Mouse (Mus musculus): Measurements from ENCODE around the gene Angptl2. TPM values are rescaled to one million over a fixed set of nuclear protein-coding genes. Genes with fewer than 3 reads are reported as not detected.

Gene Angptl2
- total and polyA plus RNA-seq, 2 experiments from 2014 or later = 9.8 to 16.8 TPM

DNA sequence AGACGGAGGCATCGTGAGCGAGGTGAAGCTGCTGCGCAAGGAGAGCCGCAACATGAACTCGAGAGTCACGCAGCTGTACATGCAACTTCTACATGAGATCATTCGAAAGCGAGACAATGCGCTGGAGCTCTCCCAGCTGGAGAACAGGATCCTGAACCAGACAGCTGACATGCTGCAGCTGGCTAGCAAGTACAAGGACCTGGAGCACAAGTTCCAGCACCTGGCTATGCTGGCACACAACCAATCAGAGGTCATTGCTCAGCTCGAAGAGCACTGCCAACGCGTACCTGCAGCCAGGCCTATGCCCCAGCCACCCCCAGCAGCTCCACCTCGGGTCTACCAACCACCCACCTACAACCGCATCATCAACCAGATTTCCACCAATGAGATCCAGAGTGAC, 12.7 kb downstream of the Angptl2 start:
- Histone ChIP-seq H3K9me3 (ENCODE audit: low read length) (no peaks in the 10 kb centered on the region), H3K36me3 (ENCODE audit: insufficient read depth, low read length) (peaks cover 7% of the 10 kb centered on the region; the same call in 1 of the 2 replicates), H3K4me2 (ENCODE audit: low read depth, low read length, poor library complexity, severe bottlenecking) (no peak overlapping the region), H3K4me3 (ENCODE audit: low read depth, low read length) (no peak overlapping the region), H3K4me1 (ENCODE audit: insufficient read depth, low read length) (no peaks in the 10 kb centered on the region), H3K27ac (ENCODE audit: low read depth, low read length) (no peak overlapping the region), H3K9ac (replicated peaks; ENCODE audit: low read length, poor library complexity, severe bottlenecking) (no peak overlapping the region), H3K27me3 (ENCODE audit: insufficient read depth, low read length) (no peaks in the 10 kb centered on the region)
- TF ChIP-seq CTCF (IDR thresholded peaks at IDR 0.05) = no peak
- DNase-seq (ENCODE audit: low spot score) = no peak
- WGBS = 95% methylated on average over 15 of the region's 15 CpGs
- no peak for ATAC-seq (ENCODE audit: low FRiP score)

DNA sequence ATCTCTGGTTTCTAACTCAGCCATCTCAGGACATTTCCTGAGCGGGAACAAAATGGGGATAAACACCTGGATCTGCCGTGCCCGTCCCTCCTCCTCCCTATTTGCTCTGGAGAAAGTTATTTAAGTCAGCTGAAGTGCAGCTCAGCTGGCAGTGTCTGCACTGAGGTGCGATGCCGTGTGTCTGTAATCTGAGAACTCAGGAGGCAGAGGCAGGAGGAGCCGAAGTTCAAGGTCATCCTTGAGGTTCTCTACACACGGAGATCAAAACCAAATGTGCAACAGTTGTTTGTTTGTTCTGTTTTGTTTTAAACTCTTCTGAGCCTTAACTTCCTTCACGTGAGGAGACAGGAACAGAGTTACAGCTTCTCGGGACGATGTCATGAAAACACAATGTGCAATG, 14.8 kb downstream of the Angptl2 start:
- H3K4me3 ChIP-seq (ENCODE audit: low read depth, low read length) = no peak overlapping the region
- no peak for ATAC-seq (ENCODE audit: low FRiP score)
- no peaks in the 10 kb centered on the region for H3K27me3 ChIP-seq (ENCODE audit: insufficient read depth, low read length)
- H3K27ac ChIP-seq (ENCODE audit: low read depth, low read length) = no peak overlapping the region
- H3K4me1 ChIP-seq (ENCODE audit: insufficient read depth, low read length) = no peaks in the 10 kb centered on the region
- TF ChIP-seq CTCF (IDR thresholded peaks at IDR 0.05) = no peak
- no peak overlapping the region for H3K4me2 ChIP-seq (ENCODE audit: low read depth, low read length, poor library complexity, severe bottlenecking)
- no peak overlapping the region for H3K9ac ChIP-seq (replicated peaks; ENCODE audit: low read length, poor library complexity, severe bottlenecking)
- no peak for DNase-seq (ENCODE audit: low spot score)
- H3K36me3 ChIP-seq (ENCODE audit: insufficient read depth, low read length) = peaks cover 9% of the 10 kb centered on the region; the same call in 1 of the 2 replicates
- no peaks in the 10 kb centered on the region for H3K9me3 ChIP-seq (ENCODE audit: low read length)
- 84% methylated on average over 10 of the region's 10 CpGs for WGBS

DNA sequence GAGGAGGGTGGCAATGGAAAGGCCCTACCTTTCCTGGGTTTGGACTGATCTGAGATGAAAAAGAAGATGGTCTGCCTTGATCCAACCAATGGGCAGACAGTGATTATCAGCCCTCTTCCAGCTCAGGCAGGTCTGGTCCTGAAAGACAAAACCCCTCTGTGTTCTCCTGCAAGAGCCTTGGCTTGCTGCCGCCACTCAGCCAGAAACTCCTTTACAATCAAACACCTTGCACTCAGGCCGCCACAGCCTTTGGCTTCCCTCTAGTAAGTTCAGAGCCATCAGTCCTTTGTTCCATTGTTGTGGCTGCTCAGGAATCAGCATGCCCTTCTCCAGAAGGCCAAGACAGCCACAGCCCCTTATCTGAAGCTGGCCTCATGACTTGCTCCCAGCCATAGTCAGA, 15.9 kb downstream of the Angptl2 start:
- H3K4me3 ChIP-seq (ENCODE audit: low read depth, low read length) = no peak overlapping the region
- 52% methylated on average over 2 of the region's 2 CpGs for WGBS
- no peaks in the 10 kb centered on the region for H3K27me3 ChIP-seq (ENCODE audit: insufficient read depth, low read length)
- no peak overlapping the region for H3K27ac ChIP-seq (ENCODE audit: low read depth, low read length)
- no peak for DNase-seq (ENCODE audit: low spot score)
- H3K9ac ChIP-seq (replicated peaks; ENCODE audit: low read length, poor library complexity, severe bottlenecking) = no peak overlapping the region
- no peaks in the 10 kb centered on the region for H3K4me1 ChIP-seq (ENCODE audit: insufficient read depth, low read length)
- no peak overlapping the region for H3K4me2 ChIP-seq (ENCODE audit: low read depth, low read length, poor library complexity, severe bottlenecking)
- no peak for ATAC-seq (ENCODE audit: low FRiP score)
- no peak for TF ChIP-seq CTCF (IDR thresholded peaks at IDR 0.05)
- no peaks in the 10 kb centered on the region for H3K9me3 ChIP-seq (ENCODE audit: low read length)
- H3K36me3 ChIP-seq (ENCODE audit: insufficient read depth, low read length) = peaks cover 9% of the 10 kb centered on the region; the same call in 1 of the 2 replicates

DNA sequence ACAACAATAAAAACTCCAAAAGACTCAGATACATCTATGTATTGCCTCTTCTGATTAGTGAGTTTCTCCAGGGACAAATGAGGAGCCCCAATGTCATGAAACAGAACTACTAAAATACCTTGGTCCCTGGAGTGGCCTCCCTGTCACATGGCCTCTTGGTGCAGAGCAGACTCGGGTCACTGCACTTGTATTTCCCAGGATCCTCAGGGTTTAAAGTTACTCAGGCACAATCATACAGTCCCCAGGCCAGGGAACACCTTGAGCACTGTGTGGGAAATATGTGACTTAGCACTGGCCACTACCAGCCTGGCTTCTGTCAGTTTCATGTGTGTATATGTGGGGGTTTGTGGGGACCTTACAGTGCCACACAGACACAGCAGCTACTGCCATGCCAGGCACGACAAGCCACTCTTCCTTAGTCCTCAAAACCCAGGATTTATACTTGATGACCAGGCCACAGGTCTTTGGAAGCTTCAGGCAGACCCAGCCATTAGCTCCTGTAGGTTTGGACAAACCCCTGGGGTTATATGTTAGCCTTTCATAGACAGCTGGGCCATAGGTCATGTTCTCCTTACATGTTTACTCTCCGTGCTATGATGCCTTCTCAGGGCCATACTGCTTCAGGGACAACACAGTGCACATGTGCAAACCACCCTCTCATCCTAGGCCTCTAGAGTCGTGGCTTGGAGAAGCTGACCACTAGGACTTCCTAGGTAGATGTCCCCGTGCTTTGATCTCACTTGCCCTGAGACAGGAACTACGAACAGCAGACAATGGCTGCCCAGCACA, 17.1 kb downstream of the Angptl2 start:
- H3K4me2 ChIP-seq (ENCODE audit: low read depth, low read length, poor library complexity, severe bottlenecking) = no peak overlapping the region
- ATAC-seq (ENCODE audit: low FRiP score) = no peak
- no peak overlapping the region for H3K9ac ChIP-seq (replicated peaks; ENCODE audit: low read length, poor library complexity, severe bottlenecking)
- no peak overlapping the region for H3K4me3 ChIP-seq (ENCODE audit: low read depth, low read length)
- no peaks in the 10 kb centered on the region for H3K9me3 ChIP-seq (ENCODE audit: low read length)
- no peaks in the 10 kb centered on the region for H3K27me3 ChIP-seq (ENCODE audit: insufficient read depth, low read length)
- TF ChIP-seq CTCF (IDR thresholded peaks at IDR 0.05) = no peak
- DNase-seq (ENCODE audit: low spot score) = no peak
- no peaks in the 10 kb centered on the region for H3K4me1 ChIP-seq (ENCODE audit: insufficient read depth, low read length)
- peaks cover 6% of the 10 kb centered on the region; the same call in 1 of the 2 replicates for H3K36me3 ChIP-seq (ENCODE audit: insufficient read depth, low read length)
- 77% methylated on average over 6 of the region's 6 CpGs for WGBS
- no peak overlapping the region for H3K27ac ChIP-seq (ENCODE audit: low read depth, low read length)

DNA sequence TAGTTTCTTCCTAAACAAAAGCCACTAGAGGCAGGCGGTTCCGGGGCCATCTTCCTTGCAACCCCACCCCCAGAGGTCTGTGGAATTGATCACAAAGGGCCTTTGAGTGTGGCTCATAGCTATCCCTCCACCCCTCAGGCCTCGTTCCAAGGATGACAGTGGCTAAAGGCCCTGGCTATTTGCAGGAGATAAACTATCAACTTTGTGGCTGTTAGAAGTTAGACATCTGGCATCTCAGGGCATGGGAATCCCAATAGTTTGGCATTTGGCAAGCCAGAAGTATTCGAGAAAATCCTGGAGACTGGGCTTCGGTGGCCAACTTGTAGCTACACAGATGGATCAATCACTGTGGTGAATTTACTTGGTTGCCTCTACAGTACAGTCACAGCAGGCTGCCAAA, 18.0 kb downstream of the Angptl2 start:
- WGBS = 70% methylated on average over 5 of the region's 5 CpGs
- no peak overlapping the region for H3K9ac ChIP-seq (replicated peaks; ENCODE audit: low read length, poor library complexity, severe bottlenecking)

DNA sequence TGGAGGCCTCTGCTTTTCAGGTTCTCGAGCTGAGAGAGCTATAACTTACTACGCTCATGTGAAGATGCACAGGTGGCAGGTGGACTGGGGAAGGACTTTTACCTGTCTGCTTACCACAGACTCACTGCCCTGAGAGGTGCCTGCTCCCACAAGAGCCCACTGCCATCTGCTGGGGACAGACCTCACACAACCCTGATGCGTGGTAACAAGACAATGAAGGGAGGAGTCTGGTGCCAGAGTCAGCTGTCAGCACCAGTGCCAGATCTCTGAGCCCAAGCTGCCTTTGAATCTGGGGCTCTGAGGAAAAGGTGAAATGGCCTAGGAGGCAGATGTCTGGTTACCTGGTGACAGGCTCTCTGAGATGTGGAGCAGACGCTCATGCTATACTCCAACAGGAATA, 19.0 kb downstream of the Angptl2 start:
- no peak overlapping the region for H3K9ac ChIP-seq (replicated peaks; ENCODE audit: low read length, poor library complexity, severe bottlenecking)
- H3K9me3 ChIP-seq (ENCODE audit: low read length) = no peaks in the 10 kb centered on the region
- TF ChIP-seq CTCF (IDR thresholded peaks at IDR 0.05) = peak; percentile 45
- no peak overlapping the region for H3K4me3 ChIP-seq (ENCODE audit: low read depth, low read length)
- H3K4me1 ChIP-seq (ENCODE audit: insufficient read depth, low read length) = no peaks in the 10 kb centered on the region
- H3K36me3 ChIP-seq (ENCODE audit: insufficient read depth, low read length) = peaks cover 6% of the 10 kb centered on the region; the same call in 1 of the 2 replicates
- DNase-seq (ENCODE audit: low spot score) (peak; percentile 40), ATAC-seq (ENCODE audit: low FRiP score) (no peak)
- WGBS = 78% methylated on average over 4 of the region's 4 CpGs
- H3K4me2 ChIP-seq (ENCODE audit: low read depth, low read length, poor library complexity, severe bottlenecking) = no peak overlapping the region
- no peak overlapping the region for H3K27ac ChIP-seq (ENCODE audit: low read depth, low read length)
- no peaks in the 10 kb centered on the region for H3K27me3 ChIP-seq (ENCODE audit: insufficient read depth, low read length)

More for the DNA sequence above, 18.0 kb downstream of the Angptl2 start:
- no peak overlapping the region for H3K4me2 ChIP-seq (ENCODE audit: low read depth, low read length, poor library complexity, severe bottlenecking)
- H3K9me3 ChIP-seq (ENCODE audit: low read length) = no peaks in the 10 kb centered on the region
- TF ChIP-seq CTCF (IDR thresholded peaks at IDR 0.05) = no peak
- no peaks in the 10 kb centered on the region for H3K4me1 ChIP-seq (ENCODE audit: insufficient read depth, low read length)
- no peak overlapping the region for H3K27ac ChIP-seq (ENCODE audit: low read depth, low read length)
- no peak overlapping the region for H3K4me3 ChIP-seq (ENCODE audit: low read depth, low read length)
- H3K36me3 ChIP-seq (ENCODE audit: insufficient read depth, low read length) = peaks cover 6% of the 10 kb centered on the region; the same call in 1 of the 2 replicates
- no peak for ATAC-seq (ENCODE audit: low FRiP score)
- no peaks in the 10 kb centered on the region for H3K27me3 ChIP-seq (ENCODE audit: insufficient read depth, low read length)
- no peak for DNase-seq (ENCODE audit: low spot score)
